Mouse (Mus musculus) intestine, postnatal 0 days (tissue): Measurements from ENCODE around the gene Tas2r138. TPM values are rescaled to one million over a fixed set of nuclear protein-coding genes. Genes with fewer than 3 reads are reported as not detected.

Experiments
- ATAC-seq: fragments of 200-750 bp; cut with Nextera tagmentation; 2 replicates; pipeline ENCODE4 v1.8.0; 2017; ENCODE audit warnings: mild to moderate bottlenecking, moderate TSS enrichment, moderate library complexity
- H3K27ac ChIP-seq: fragments of 300-500 bp; sonication (generic); 2 replicates; pipeline ENCODE4 v1.5.1; 2014; ENCODE audit warnings: mild to moderate bottlenecking, low read depth, low read length, moderate library complexity
- H3K27me3 ChIP-seq: fragments of 300-500 bp; sonication (generic); replicated peaks from 2 replicates; pipeline ENCODE4 v1.6.1; 2014; ENCODE audit warnings: low read length, mixed read lengths; ENCODE audit not compliant: control insufficient read depth, insufficient read depth
- H3K36me3 ChIP-seq: fragments of 300-500 bp; sonication (generic); 2 replicates; pipeline ENCODE4 v1.6.1; 2014; ENCODE audit warnings: mild to moderate bottlenecking, moderate library complexity; ENCODE audit not compliant: control insufficient read depth, insufficient read depth
- H3K4me1 ChIP-seq: fragments of 300-500 bp; sonication (generic); replicated peaks from 2 replicates; pipeline ENCODE4 v1.6.1; 2014; ENCODE audit warnings: antibody characterized with exemption, low read length, mixed read lengths; ENCODE audit not compliant: control insufficient read depth, insufficient read depth
- H3K4me2 ChIP-seq: fragments of 300-500 bp; sonication (generic); replicated peaks from 2 replicates; pipeline ENCODE4 v1.6.1; 2014; ENCODE audit warnings: low read depth, mild to moderate bottlenecking, moderate library complexity
- H3K4me3 ChIP-seq: fragments of 300-500 bp; sonication (generic); 2 replicates; pipeline ENCODE4 v1.5.1; 2014; ENCODE audit warnings: low read depth, low read length
- H3K9ac ChIP-seq: fragments of 300-500 bp; sonication (generic); 2 replicates; pipeline ENCODE4 v1.6.1; 2014; ENCODE audit warnings: mild to moderate bottlenecking, low read depth, low read length
- H3K9me3 ChIP-seq: fragments of 300-500 bp; sonication (generic); 2 replicates; pipeline ENCODE4 v1.6.1; 2016; ENCODE audit warnings: mixed run types; ENCODE audit not compliant: control insufficient read depth
- CTCF ChIP-seq: sonication (generic); IDR thresholded peaks from 2 replicates; pipeline ENCODE4 v1.5.1; 2016; ENCODE audit warnings: low read depth, mild to moderate bottlenecking, control low read depth, antibody characterized with exemption, moderate library complexity
- whole genome bisulfite sequencing: fragments of 180-500 bp; shearing (Covaris S2); extraction: QIAGEN DNeasy Blood & Tissue Kit; methylation state at CpG from one replicate; pipeline ENCODE4 v1.1.7; 2014; 5-methylcytosine and 5-hydroxymethylcytosine counted together
- polyA plus RNA-seq: library from polyadenylated mRNA; unstranded; fragments of >200 nt; fragmentation: Nextera tagmentation; extraction: Ambion mirVana; gene quantifications from 2 replicates; pipeline ENCODE4 v1.2.1, GENCODE M21; 2015

Tas2r138 gene
- polyA plus RNA-seq, result not detected in 2 replicates

DNA sequence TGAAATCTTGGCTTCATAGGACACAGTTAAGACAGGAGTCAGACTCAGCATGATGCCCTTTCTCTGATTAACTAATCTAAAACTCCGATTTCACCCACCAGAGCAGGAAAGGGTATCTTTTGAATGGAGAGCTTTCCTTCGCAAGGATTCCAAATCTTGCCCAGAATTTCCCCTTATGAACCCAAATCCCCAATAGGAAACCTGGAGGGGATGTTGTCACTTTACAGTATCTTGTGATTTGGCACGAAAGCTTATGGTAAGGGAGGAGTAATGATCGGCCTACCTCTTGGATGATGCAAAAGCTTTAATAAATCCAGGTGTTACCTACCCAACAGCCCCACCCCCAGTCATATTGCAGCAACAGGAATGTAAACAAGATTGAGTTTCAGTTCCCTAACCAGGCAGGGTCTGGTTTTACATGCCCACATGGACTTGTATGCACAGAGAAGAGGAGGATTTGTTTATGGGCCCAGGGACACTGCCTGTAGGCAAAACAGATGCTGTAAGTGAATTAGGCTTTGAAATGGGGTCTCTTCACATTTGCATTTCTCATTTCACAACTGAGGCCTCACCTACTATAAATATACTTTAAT lies at the start of gene Tas2r138:
TSS of gene Tas2r138 (minus strand) at position 51 of the 593 bp plus-strand sequence.
- no peak for ATAC-seq
- TF ChIP-seq CTCF, result no peak
- H3K27me3 ChIP-seq, result no peaks in the 10 kb centered on the region
- no peak within 1 kb of the TSS for H3K9ac ChIP-seq
- H3K9me3 ChIP-seq, result no peaks in the 10 kb centered on the region
- no peaks in the 10 kb centered on the region for H3K36me3 ChIP-seq
- no peaks in the 10 kb centered on the region for H3K4me1 ChIP-seq
- 84% methylated on average over 4 of the region's 4 CpGs for WGBS
- H3K4me2 ChIP-seq, result no peak within 1 kb of the TSS
- H3K27ac ChIP-seq, result no peak within 1 kb of the TSS
- H3K4me3 ChIP-seq, result no peak within 1 kb of the TSS

DNA sequence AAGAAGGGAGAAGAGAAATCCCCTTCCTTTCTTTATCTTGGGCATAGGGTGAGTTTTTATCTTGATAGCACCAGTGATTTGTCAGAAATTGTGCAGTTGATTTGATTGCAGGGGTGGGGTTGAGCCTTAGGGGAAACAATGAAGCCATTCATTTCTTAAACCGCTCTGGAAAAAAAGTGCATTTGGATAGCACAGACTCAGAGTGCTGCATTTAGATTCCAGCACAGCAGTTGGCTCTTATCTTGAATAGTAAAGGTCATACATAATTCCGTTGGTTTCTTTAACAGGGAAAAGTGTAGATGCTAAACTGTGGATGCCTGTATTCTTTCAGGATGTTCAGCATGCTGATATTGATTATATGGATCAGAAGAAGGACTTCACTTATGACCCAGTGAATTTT lies 47.8 kb upstream of the Tas2r138 start:
- Histone ChIP-seq H3K4me1 (no peaks in the 10 kb centered on the region), H3K27me3 (no peaks in the 10 kb centered on the region), H3K9ac (no peak overlapping the region), H3K36me3 (peaks cover 33% of the 10 kb centered on the region), H3K27ac (no peak overlapping the region), H3K9me3 (no peaks in the 10 kb centered on the region), H3K4me3 (no peak overlapping the region), H3K4me2 (no peak overlapping the region)
- ATAC-seq, result no peak
- WGBS, result 30% methylated on average over 2 of the region's 2 CpGs
- TF ChIP-seq CTCF, result no peak

DNA sequence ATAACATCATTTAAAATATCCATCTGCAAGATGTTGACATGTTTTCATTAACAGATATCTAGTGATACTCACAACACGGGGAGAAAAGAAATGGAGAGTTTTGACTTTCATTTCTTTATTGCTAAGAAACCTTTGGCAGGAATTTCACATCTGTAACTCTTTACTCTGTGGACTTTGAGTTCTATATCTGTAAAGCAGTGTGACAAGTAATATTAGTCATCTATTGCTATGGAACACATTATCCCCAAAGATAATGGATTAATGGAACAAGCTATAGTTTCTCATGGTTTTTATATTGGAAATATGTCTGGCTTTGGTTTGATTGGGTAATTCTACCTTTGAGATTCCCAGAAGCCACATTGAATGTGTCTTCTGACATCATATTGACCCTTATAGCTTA lies 37.8 kb upstream of the Tas2r138 start:
- Histone ChIP-seq H3K9me3 (no peaks in the 10 kb centered on the region), H3K27ac (no peak overlapping the region), H3K4me3 (no peak overlapping the region), H3K4me2 (no peak overlapping the region), H3K9ac (no peak overlapping the region), H3K36me3 (peaks cover 16% of the 10 kb centered on the region), H3K27me3 (no peaks in the 10 kb centered on the region), H3K4me1 (no peaks in the 10 kb centered on the region; the same call in 1 of the 2 replicates)
- WGBS, result 37% methylated on average over 1 of the region's 1 CpGs
- no peak for TF ChIP-seq CTCF
- peak; percentile 72; the same call in 1 of the 2 replicates for ATAC-seq

DNA sequence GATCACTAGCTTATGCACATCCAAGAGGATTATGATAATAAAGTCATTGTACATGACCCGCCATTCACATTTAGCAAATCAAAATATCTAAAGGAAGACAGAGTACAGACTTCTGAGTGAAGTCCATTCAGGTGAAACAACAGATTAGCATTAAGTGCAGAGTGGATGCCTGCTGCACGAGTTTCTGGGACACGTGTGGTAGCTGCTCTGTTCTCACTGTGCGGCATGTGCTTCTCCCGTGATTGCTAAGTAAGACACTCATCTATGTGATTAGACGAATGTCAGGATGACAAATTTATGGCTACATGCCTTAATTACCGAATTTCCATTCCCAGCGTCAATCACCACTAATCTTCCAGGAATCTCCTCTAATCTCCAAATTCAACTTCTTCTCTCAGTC lies 32.6 kb upstream of the Tas2r138 start:
- Histone ChIP-seq H3K27ac (no peak overlapping the region), H3K4me2 (no peak overlapping the region), H3K9me3 (no peaks in the 10 kb centered on the region), H3K9ac (no peak overlapping the region), H3K4me1 (no peaks in the 10 kb centered on the region; the same call in 1 of the 2 replicates), H3K36me3 (no peaks in the 10 kb centered on the region; the same call in 1 of the 2 replicates), H3K27me3 (no peaks in the 10 kb centered on the region), H3K4me3 (no peak overlapping the region)
- TF ChIP-seq CTCF, result no peak
- peak; percentile 68 for ATAC-seq
- 48% methylated on average over 8 of the region's 8 CpGs for WGBS

DNA sequence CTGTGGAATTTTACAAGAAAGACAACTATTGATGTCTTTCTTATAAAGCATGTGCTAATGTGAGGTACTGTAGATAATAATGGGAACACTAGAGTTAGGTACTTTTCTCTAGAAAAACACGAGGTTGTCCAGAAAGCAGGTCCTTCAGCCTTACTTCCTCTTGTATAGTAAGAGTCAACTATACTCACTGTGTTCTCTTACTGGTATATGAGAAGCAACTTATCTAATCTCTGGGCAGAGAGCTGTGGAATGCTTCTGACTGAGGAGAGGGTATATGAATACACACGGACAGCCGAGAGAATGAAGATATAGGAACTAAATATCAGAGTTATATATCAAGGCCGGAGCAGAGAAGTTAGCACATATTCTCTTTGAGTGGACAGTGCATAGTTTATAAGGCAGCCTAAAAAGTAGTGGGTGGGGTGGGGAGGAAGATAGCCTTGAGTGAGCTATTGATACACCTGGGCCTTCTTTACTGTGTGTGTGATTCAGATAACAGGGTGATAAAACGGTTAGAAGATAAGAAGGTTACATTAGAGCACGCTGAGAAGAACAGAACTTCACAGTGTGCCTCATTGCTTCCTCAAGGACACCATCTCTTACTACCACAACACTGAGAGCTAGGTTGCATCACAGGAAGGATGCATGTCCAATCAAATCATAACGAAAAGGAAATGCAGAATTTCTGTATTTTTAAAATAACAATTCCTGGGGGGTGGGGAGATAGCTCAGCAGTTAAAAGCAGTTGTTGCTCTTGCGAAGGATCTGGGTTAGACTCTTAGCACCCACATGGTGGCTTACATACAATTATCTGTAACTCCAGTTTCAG lies 27.8 kb upstream of the Tas2r138 start:
- H3K4me3 ChIP-seq, result no peak overlapping the region
- no peaks in the 10 kb centered on the region; the same call in 1 of the 2 replicates for H3K4me1 ChIP-seq
- no peaks in the 10 kb centered on the region; the same call in 1 of the 2 replicates for H3K36me3 ChIP-seq
- no peak overlapping the region for H3K9ac ChIP-seq
- H3K27ac ChIP-seq, result peak overlapping the region; percentile 62; the same call in 1 of the 2 replicates
- WGBS, result 41% methylated on average over 8 of the region's 8 CpGs
- H3K9me3 ChIP-seq, result no peaks in the 10 kb centered on the region
- TF ChIP-seq CTCF, result no peak
- no peaks in the 10 kb centered on the region for H3K27me3 ChIP-seq
- 0 out of 2 replicates have a peak overlapping the region, but pooled peaks have one; percentile 10 for H3K4me2 ChIP-seq
- ATAC-seq, result peak; percentile 79

DNA sequence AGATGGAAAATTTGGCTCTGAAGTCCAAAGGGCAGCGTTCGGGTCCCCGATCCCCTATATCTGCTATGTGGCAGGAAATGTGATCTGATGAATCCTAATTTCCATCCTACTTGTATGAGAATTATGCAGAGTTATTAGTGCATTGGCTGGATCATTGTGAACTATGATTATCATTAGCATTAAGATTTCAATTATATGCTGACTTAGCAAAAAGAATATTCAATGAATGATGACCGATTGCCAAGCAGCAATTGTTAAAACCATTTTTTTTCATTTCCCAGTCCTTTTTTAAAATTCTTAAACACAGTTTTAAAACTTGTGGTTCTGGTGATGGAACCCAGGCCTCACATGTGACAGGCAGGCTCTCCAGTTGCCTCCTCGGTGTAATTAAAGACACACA lies 24.6 kb upstream of the Tas2r138 start:
- no peaks in the 10 kb centered on the region for H3K4me1 ChIP-seq
- WGBS, result 71% methylated on average over 5 of the region's 5 CpGs
- no peaks in the 10 kb centered on the region for H3K27me3 ChIP-seq
- H3K27ac ChIP-seq, result no peak overlapping the region
- no peak overlapping the region for H3K4me2 ChIP-seq
- no peak for ATAC-seq
- no peak for TF ChIP-seq CTCF
- no peak overlapping the region for H3K9ac ChIP-seq
- H3K36me3 ChIP-seq, result no peaks in the 10 kb centered on the region
- H3K9me3 ChIP-seq, result no peaks in the 10 kb centered on the region
- H3K4me3 ChIP-seq, result no peak overlapping the region
